Mouse (Mus musculus): ENCODE data around the gene Dcaf5. TPM values are rescaled to one million over a fixed set of nuclear protein-coding genes. Genes with fewer than 3 reads are reported as not detected.

Gene Dcaf5
- total and polyA plus RNA-seq, 3 experiments = 8.2 to 13.2 (median 13.0) TPM

DNA sequence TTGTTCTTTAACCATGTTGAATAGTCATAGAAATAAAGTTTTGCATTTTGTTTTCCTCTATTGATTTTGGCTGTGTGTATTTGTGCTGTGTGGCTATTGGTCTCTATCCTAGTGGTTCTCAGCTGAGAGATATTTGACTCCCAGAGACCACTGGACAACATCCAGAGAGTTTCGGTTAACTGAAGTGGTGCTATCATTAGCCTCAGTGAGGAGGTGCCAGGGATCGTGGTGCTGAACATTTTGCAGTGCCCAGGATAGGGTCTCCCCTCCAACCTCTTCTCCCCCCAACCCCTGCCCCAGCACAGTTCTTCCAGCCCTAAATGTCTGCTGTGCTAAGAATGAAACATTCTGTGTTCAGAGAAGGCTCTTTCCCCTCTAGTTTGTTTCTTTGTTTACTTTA, 33.8 kb upstream of the Dcaf5 start:
- DNase-seq (ENCODE audit: extremely low read depth) = no peak
- in situ Hi-C loops (cut with MboI; ENCODE audit: low pct_ligation_motif_present, low pct_unique_long_range_greater_than_20kb, low sequenced_read_pairs) (no loop called here), dilution Hi-C loops (cut with MboI; ENCODE audit: extremely low pct_ligation_motif_present, extremely low pct_unique_long_range_greater_than_20kb, low sequenced_read_pairs) (no loop called here)
- Histone ChIP-seq H3K27ac (ENCODE audit: insufficient read depth, low read depth) (no peak overlapping the region), H3K9ac (ENCODE audit: insufficient read depth, low read depth) (no peak overlapping the region), H3K36me3 (replicated peaks in 1 of 2; ENCODE audit: control insufficient read depth in 1 of 2, insufficient read depth in 1 of 2, low read length in 1 of 2) (no peaks in the 10 kb centered on the region), H3K79me2 (replicated peaks; ENCODE audit: control insufficient read depth, extremely low read depth, insufficient read depth, poor library complexity, severe bottlenecking) (peaks cover 8% of the 10 kb centered on the region; the same call in 1 of the 2 replicates), H3K4me3 (replicated peaks in 1 of 3; ENCODE audit: low read depth in 2 of 3, low read length in 2 of 3, poor library complexity in 1 of 3) (no peak overlapping the region), H3K27me3 (replicated peaks) (no peaks in the 10 kb centered on the region), H3K4me1 (ENCODE audit: control insufficient read depth in 1 of 2, insufficient read depth in 2 of 2) (peaks cover 0 to 23% of the 10 kb centered on the region in 2 experiments; a peak in 2 of 4 replicates), H3K4me2 (ENCODE audit: insufficient read depth, low read depth, poor library complexity, severe bottlenecking) (no peak overlapping the region), H3K9me3 (replicated peaks; ENCODE audit: low read length) (no peaks in the 10 kb centered on the region)
- TF ChIP-seq MAX (IDR thresholded peaks at IDR 0.05; ENCODE audit: low read length) (no peak), POLR2AphosphoS2 (IDR thresholded peaks at IDR 0.05; ENCODE audit: low read depth, low read length) (no peak), JUN (IDR thresholded peaks at IDR 0.05; ENCODE audit: insufficient read depth, low read depth, low read length) (no peak), SIN3A (IDR thresholded peaks at IDR 0.05; ENCODE audit: low read length) (no peak), RCOR1 (conservative IDR thresholded peaks at IDR 0.05; ENCODE audit: low read depth, low read length) (no peak), PAX5 (IDR thresholded peaks at IDR 0.05; ENCODE audit: low read length) (no peak), JUND (conservative IDR thresholded peaks at IDR 0.05; ENCODE audit: low read depth, low read length) (no peak), MEF2A (IDR thresholded peaks at IDR 0.05; ENCODE audit: borderline replicate concordance, low read depth, low read length) (no peak), MYC (IDR thresholded peaks at IDR 0.05; ENCODE audit: low read depth, low read length) (no peak), SMC3 (IDR thresholded peaks at IDR 0.05; ENCODE audit: low read depth, low read length) (no peak), POLR2A (IDR thresholded peaks at IDR 0.05; ENCODE audit: low read depth, low read length) (no peak), USF2 (conservative IDR thresholded peaks at IDR 0.05; ENCODE audit: low read depth, low read length) (no peak), CTCF (conservative IDR thresholded peaks at IDR 0.05 in 1 of 2, IDR thresholded peaks at IDR 0.05 in 1 of 2; ENCODE audit: low read depth in 2 of 2, low read length in 2 of 2) (no peak), ZKSCAN1 (IDR thresholded peaks at IDR 0.05; ENCODE audit: borderline replicate concordance, low read depth, low read length) (no peak), HCFC1 (IDR thresholded peaks at IDR 0.05; ENCODE audit: low read depth, low read length) (no peak), NRF1 (IDR thresholded peaks at IDR 0.05; ENCODE audit: low read depth, low read length) (no peak), CHD1 (IDR thresholded peaks at IDR 0.05; ENCODE audit: low read depth, low read length) (no peak), MXI1 (IDR thresholded peaks at IDR 0.05; ENCODE audit: low read depth, low read length) (no peak), ZC3H11A (IDR thresholded peaks at IDR 0.05; ENCODE audit: low read depth, low read length) (no peak)

DNA sequence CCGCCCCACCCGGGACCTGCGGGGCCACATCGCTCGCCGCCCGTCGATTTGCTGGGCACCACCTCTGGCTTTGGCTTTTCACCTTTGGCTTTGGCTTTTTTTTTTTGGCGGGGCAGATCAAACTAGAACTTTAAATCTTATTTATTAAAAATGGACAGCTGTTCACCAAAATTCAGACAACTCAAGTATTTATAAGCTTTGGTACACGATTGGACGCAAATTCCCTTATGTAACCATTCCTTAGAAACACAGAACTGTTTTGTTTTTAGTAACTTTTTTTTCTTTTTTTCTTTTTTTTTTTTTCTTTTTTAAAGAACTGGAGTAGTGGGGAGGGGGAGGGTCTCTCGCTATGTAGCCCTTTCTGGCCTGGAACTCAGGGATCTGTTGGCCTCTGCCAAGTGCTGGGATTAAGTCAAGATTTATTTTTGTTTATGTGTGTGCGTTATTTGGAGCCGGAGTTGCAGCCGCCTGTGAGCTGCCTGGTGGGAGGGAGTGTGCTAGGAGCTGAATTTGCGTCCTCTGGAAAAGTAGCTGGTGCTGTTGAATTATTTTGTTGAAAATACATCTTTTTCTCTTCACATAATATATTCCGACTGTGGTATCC, 27.4 kb upstream of the Dcaf5 start:
- in situ Hi-C loops (cut with MboI; ENCODE audit: low pct_ligation_motif_present, low pct_unique_long_range_greater_than_20kb, low sequenced_read_pairs) = no loop called here
- Histone ChIP-seq H3K9ac (ENCODE audit: insufficient read depth, low read depth) (peak overlapping the region; percentile 89), H3K4me1 (ENCODE audit: control insufficient read depth in 1 of 2, insufficient read depth in 2 of 2) (peaks cover 0 to 3% of the 10 kb centered on the region in 2 experiments; a peak in 1 of 4 replicates), H3K79me2 (replicated peaks; ENCODE audit: control insufficient read depth, extremely low read depth, insufficient read depth, poor library complexity, severe bottlenecking) (0 out of 2 replicates have a peak, but pooled peaks cover 5% of the 10 kb centered on the region), H3K36me3 (replicated peaks in 1 of 2; ENCODE audit: control insufficient read depth in 1 of 2, insufficient read depth in 1 of 2, low read length in 1 of 2) (no peaks in the 10 kb centered on the region), H3K27ac (ENCODE audit: insufficient read depth, low read depth) (no peak overlapping the region), H3K27me3 (replicated peaks) (no peaks in the 10 kb centered on the region), H3K9me3 (replicated peaks; ENCODE audit: low read length) (peaks cover 3% of the 10 kb centered on the region), H3K4me3 (replicated peaks in 1 of 3; ENCODE audit: low read depth in 2 of 3, low read length in 2 of 3, poor library complexity in 1 of 3) (peak overlapping the region; percentile 84 to 91 (median 86)), H3K4me2 (ENCODE audit: insufficient read depth, low read depth, poor library complexity, severe bottlenecking) (peak overlapping the region; percentile 85)
- dilution Hi-C loops (cut with MboI; ENCODE audit: extremely low pct_ligation_motif_present, extremely low pct_unique_long_range_greater_than_20kb, low sequenced_read_pairs) = no loop called here
- no peak for DNase-seq (ENCODE audit: extremely low read depth)
- TF ChIP-seq MAFK (IDR thresholded peaks at IDR 0.05; ENCODE audit: insufficient replicate concordance, low read length) = no peak
- no peak for TF ChIP-seq JUN (IDR thresholded peaks at IDR 0.05; ENCODE audit: insufficient read depth, low read depth, low read length)
- no peak for TF ChIP-seq NRF1 (IDR thresholded peaks at IDR 0.05; ENCODE audit: low read depth, low read length)
- TF ChIP-seq UBTF (IDR thresholded peaks at IDR 0.05; ENCODE audit: low read depth, low read length) = no peak
- peak; percentile 71 for TF ChIP-seq ZNF384 (IDR thresholded peaks at IDR 0.05; ENCODE audit: low read depth, low read length)
- TF ChIP-seq USF1 (IDR thresholded peaks at IDR 0.05; ENCODE audit: low read depth, low read length) = no peak
- TF ChIP-seq IRF4 (IDR thresholded peaks at IDR 0.05; ENCODE audit: low read depth, low read length) = no peak
- no peak for TF ChIP-seq PAX5 (IDR thresholded peaks at IDR 0.05; ENCODE audit: low read length)
- TF ChIP-seq CHD1 (IDR thresholded peaks at IDR 0.05; ENCODE audit: low read depth, low read length) = no peak

All from CH12.LX (cell line).